Mouse (Mus musculus): ENCODE results near the gene Etv6. TPM values are rescaled to one million over a fixed set of nuclear protein-coding genes. Genes with fewer than 3 reads are reported as not detected.

The Etv6 gene
- polyA plus RNA-seq, 1 experiment: 23.4 TPM

GRCm38 (mm10) chr6:134222248-134222929 is 186.9 kb downstream of the Etv6 start:
- Histone ChIP-seq H3K4me3 (ENCODE audit: insufficient read depth, low read length) (no peak overlapping the region), H3K4me1 (ENCODE audit: control insufficient read depth, insufficient read depth, low read length) (peaks cover 20% of the 10 kb centered on the region), H3K27ac (ENCODE audit: insufficient read depth, low read depth, low read length) (no peak overlapping the region)
- TF ChIP-seq POLR2A (IDR thresholded peaks at IDR 0.05; ENCODE audit: borderline replicate concordance, low read depth, low read length): no peak
- TF ChIP-seq CTCF (IDR thresholded peaks at IDR 0.05; ENCODE audit: low read depth, low read length): no peak

GRCm38 (mm10) chr6:134225564-134225963 is 190.1 kb downstream of the Etv6 start:
- H3K4me1 ChIP-seq (ENCODE audit: control insufficient read depth, insufficient read depth, low read length): peaks cover 8% of the 10 kb centered on the region
- H3K27ac ChIP-seq (ENCODE audit: insufficient read depth, low read depth, low read length): no peak overlapping the region
- no peak overlapping the region for H3K4me3 ChIP-seq (ENCODE audit: insufficient read depth, low read length)
- TF ChIP-seq POLR2A (IDR thresholded peaks at IDR 0.05; ENCODE audit: borderline replicate concordance, low read depth, low read length) (no peak), CTCF (IDR thresholded peaks at IDR 0.05; ENCODE audit: low read depth, low read length) (no peak)

- H3K4me1 ChIP-seq (ENCODE audit: control insufficient read depth, insufficient read depth, low read length): no peaks in the 10 kb centered on the region
- H3K4me3 ChIP-seq (ENCODE audit: insufficient read depth, low read length): no peak overlapping the region
- H3K27ac ChIP-seq (ENCODE audit: insufficient read depth, low read depth, low read length): no peak overlapping the region
- no peak for TF ChIP-seq CTCF (IDR thresholded peaks at IDR 0.05; ENCODE audit: low read depth, low read length)
- no peak for TF ChIP-seq POLR2A (IDR thresholded peaks at IDR 0.05; ENCODE audit: borderline replicate concordance, low read depth, low read length)
Measured at GRCm38 (mm10) chr6:134226349-134227169, 191.1 kb downstream of the Etv6 start.

GRCm38 (mm10) chr6:134236311-134236710 is 200.8 kb downstream of the Etv6 start:
- no peaks in the 10 kb centered on the region for H3K4me1 ChIP-seq (ENCODE audit: control insufficient read depth, insufficient read depth, low read length)
- H3K4me3 ChIP-seq (ENCODE audit: insufficient read depth, low read length): no peak overlapping the region
- no peak for TF ChIP-seq POLR2A (IDR thresholded peaks at IDR 0.05; ENCODE audit: borderline replicate concordance, low read depth, low read length)
- TF ChIP-seq CTCF (IDR thresholded peaks at IDR 0.05; ENCODE audit: low read depth, low read length): no peak
- H3K27ac ChIP-seq (ENCODE audit: insufficient read depth, low read depth, low read length): no peak overlapping the region

- H3K27ac ChIP-seq (ENCODE audit: insufficient read depth, low read depth, low read length): no peak overlapping the region
- H3K4me3 ChIP-seq (ENCODE audit: insufficient read depth, low read length): no peak overlapping the region
- TF ChIP-seq CTCF (IDR thresholded peaks at IDR 0.05; ENCODE audit: low read depth, low read length) (no peak), POLR2A (IDR thresholded peaks at IDR 0.05; ENCODE audit: borderline replicate concordance, low read depth, low read length) (no peak)
- peaks cover 12% of the 10 kb centered on the region for H3K4me1 ChIP-seq (ENCODE audit: control insufficient read depth, insufficient read depth, low read length)
Measured at GRCm38 (mm10) chr6:134238455-134238854, 203.0 kb downstream of the Etv6 start.

GRCm38 (mm10) chr6:134240988-134241387 is 205.5 kb downstream of the Etv6 start:
- H3K4me1 ChIP-seq (ENCODE audit: control insufficient read depth, insufficient read depth, low read length): peaks cover 31% of the 10 kb centered on the region
- TF ChIP-seq POLR2A (IDR thresholded peaks at IDR 0.05; ENCODE audit: borderline replicate concordance, low read depth, low read length) (no peak), CTCF (IDR thresholded peaks at IDR 0.05; ENCODE audit: low read depth, low read length) (no peak)

GRCm38 (mm10) chr6:134243119-134243518 is 207.6 kb downstream of the Etv6 start:
- Histone ChIP-seq H3K27ac (ENCODE audit: insufficient read depth, low read depth, low read length) (no peak overlapping the region), H3K4me1 (ENCODE audit: control insufficient read depth, insufficient read depth, low read length) (peaks cover 47% of the 10 kb centered on the region)
- TF ChIP-seq CTCF (IDR thresholded peaks at IDR 0.05; ENCODE audit: low read depth, low read length) (no peak), POLR2A (IDR thresholded peaks at IDR 0.05; ENCODE audit: borderline replicate concordance, low read depth, low read length) (no peak)

More at GRCm38 (mm10) chr6:134240988-134241387, 205.5 kb downstream of the Etv6 start:
- Histone ChIP-seq H3K4me3 (ENCODE audit: insufficient read depth, low read length) (no peak overlapping the region), H3K27ac (ENCODE audit: insufficient read depth, low read depth, low read length) (no peak overlapping the region)

GRCm38 (mm10) chr6:134243546-134243945 is 208.0 kb downstream of the Etv6 start:
- no peak overlapping the region for H3K4me3 ChIP-seq (ENCODE audit: insufficient read depth, low read length)
- TF ChIP-seq CTCF (IDR thresholded peaks at IDR 0.05; ENCODE audit: low read depth, low read length) (no peak), POLR2A (IDR thresholded peaks at IDR 0.05; ENCODE audit: borderline replicate concordance, low read depth, low read length) (no peak)
- H3K27ac ChIP-seq (ENCODE audit: insufficient read depth, low read depth, low read length): no peak overlapping the region

More at GRCm38 (mm10) chr6:134243119-134243518, 207.6 kb downstream of the Etv6 start:
- H3K4me3 ChIP-seq (ENCODE audit: insufficient read depth, low read length): no peak overlapping the region

GRCm38 (mm10) chr6:134244071-134244470 is 208.6 kb downstream of the Etv6 start:
- TF ChIP-seq CTCF (IDR thresholded peaks at IDR 0.05; ENCODE audit: low read depth, low read length) (no peak), POLR2A (IDR thresholded peaks at IDR 0.05; ENCODE audit: borderline replicate concordance, low read depth, low read length) (no peak)
- Histone ChIP-seq H3K4me3 (ENCODE audit: insufficient read depth, low read length) (no peak overlapping the region), H3K27ac (ENCODE audit: insufficient read depth, low read depth, low read length) (no peak overlapping the region), H3K4me1 (ENCODE audit: control insufficient read depth, insufficient read depth, low read length) (peaks cover 47% of the 10 kb centered on the region)

More at GRCm38 (mm10) chr6:134243546-134243945, 208.0 kb downstream of the Etv6 start:
- peaks cover 47% of the 10 kb centered on the region for H3K4me1 ChIP-seq (ENCODE audit: control insufficient read depth, insufficient read depth, low read length)

GRCm38 (mm10) chr6:134246109-134246508 is 210.6 kb downstream of the Etv6 start:
- Histone ChIP-seq H3K27ac (ENCODE audit: insufficient read depth, low read depth, low read length) (no peak overlapping the region), H3K4me1 (ENCODE audit: control insufficient read depth, insufficient read depth, low read length) (peaks cover 47% of the 10 kb centered on the region), H3K4me3 (ENCODE audit: insufficient read depth, low read length) (no peak overlapping the region)
- no peak for TF ChIP-seq POLR2A (IDR thresholded peaks at IDR 0.05; ENCODE audit: borderline replicate concordance, low read depth, low read length)
- no peak for TF ChIP-seq CTCF (IDR thresholded peaks at IDR 0.05; ENCODE audit: low read depth, low read length)
